Mouse (Mus musculus): ENCODE measurements around the gene Orai1.
"Not testable (repeated sequence)": the region's sequence is repeated elsewhere in the genome, so short reads cannot be mapped to it uniquely, and the experiment has no call there.

The Orai1 gene

DNA sequence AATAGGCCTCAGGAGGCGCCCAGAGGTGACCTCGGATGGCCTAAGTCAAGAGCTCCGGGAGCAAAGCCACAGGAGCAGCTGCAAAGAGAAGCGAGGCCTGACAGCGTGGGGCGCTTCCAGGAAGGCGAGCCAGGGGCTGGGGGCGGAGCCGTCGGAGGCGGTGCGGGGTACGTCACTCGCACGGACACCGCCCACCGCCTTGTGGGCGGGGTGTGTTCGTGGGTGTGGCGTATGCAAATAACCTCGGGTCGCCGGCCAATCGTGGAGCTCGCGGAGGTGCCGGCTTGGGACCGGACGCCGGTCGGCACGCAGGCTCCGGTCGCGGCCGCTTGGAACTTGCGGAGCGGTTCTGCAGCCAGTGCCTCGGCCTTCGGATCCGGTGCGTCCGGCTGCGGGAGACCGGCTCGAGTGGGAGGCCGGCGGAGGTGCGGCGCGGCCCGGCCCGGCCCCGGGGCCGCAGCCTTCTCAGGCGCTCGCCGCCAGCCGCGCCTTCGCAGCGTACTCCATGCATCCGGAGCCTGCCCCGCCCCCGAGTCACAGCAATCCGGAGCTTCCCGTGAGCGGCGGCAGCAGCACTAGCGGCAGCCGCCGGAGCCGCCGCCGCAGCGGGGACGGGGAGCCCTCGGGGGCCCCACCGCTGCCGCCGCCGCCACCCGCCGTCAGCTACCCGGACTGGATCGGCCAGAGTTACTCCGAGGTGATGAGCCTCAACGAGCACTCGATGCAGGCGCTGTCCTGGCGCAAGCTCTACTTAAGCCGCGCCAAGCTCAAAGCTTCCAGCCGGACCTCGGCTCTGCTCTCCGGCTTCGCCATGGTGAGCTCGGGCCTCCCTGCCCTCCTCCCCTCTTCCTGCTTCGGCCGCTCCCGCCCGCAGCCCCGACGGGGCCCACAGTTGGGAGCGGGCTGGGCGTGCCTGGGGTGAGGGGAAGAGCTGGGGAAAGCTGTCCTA, at the start of gene Orai1:
Orai1 (plus strand) TSS at position 322 of the 949 bp plus-strand sequence.
- in situ Hi-C loops (cut with MseI, MboI) = no loop called here

DNA sequence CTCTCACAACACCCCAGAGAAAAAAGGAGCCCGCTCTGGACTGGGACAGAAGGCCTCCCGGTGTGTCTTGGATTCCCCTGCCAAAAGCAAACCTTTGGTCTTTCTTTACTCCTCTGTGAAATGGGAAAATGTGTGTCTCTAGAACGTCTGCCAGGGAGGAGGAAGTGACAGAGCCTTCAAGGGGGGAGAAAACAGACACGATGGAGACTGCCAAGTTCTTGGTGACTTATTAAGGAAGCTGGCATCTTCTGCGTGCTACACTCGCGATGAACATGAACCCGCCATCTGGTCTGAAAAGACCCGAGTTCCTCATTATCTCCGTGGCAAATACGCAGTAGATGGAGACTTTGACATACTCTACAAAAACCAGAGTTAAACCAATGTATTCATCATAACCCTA, 49.4 kb upstream of the Orai1 start:
- in situ Hi-C loops (cut with MseI, MboI) = no loop called here

DNA sequence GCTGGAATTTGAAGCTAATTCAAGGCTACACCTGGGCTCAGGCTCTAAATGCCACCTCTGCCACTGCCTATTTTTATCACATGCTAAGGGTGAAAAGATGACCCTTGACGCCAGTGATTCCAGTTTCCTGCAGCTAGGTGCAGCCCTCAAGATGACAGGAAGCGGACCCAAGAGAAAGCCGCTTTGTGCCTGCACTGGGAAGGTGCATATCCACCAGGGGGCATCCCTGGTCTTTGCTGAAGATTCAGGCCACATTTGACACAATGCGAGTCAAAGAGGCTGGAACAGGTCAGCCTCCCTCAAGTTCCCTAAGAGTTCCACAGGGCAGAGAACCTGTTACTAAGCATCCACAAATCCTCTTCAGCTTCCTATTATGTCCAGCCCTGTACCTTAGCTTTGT, 46.6 kb upstream of the Orai1 start:
- in situ Hi-C loops (cut with MseI, MboI) = no loop called here

DNA sequence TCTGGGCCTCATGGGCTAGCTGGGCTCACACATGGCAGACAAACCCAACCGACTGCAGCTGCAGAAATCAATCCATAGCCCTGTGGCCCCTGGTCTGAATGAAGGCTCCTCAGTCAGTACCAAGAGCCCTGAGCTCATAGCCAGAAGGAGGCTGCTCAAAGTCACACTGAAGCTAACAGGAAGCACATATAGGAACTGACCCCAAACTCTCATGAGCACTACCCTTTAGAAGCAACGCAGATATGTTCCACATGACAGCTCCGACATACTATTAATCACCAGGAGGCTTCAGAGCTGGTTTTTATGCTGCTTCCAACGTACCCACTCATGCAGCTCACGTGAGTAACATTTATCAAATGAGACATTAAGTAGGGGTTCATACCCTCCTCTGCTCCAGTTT, 44.8 kb upstream of the Orai1 start:
- in situ Hi-C loops (cut with MseI, MboI) = no loop called here

DNA sequence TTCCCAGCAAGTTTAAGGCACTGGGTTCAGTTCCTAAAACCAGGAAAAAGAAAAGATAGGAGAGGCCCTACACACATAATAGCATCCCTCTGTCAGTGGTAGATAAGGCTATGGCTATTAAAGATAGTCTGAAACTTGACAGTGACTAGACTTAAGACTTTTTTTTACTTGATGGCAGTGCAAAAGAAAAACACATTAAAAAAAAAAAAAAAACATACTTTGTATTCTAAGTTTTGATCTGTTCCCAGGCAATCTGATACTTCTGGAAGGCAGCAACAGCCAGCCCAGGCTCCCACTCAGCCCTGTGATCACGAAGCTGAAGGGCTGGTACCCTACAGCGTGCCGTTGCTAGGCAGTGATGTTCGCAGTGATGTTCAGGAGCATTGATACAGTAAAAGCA, 43.4 kb upstream of the Orai1 start:
- in situ Hi-C loops (cut with MseI, MboI) = no loop called here

DNA sequence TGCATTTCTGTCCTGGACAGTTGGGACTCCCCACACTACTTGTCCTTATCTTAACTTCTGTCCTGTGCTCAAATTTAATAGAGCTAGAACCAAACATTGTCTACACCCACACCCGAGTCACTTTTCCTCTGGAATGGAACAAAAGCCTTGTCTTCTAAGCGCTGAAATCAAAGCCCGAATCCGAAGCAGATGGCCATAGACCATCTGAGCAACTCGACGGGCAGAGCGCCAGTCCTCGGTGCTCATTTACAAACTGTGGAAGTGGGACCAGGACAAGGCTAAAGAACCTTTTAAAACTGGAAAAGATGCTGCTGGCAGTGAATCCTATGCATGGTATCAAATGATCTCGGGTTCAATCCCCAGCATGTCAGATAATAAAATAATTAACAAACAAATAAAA, 42.8 kb upstream of the Orai1 start:
- in situ Hi-C loops (cut with MseI, MboI) = no loop called here

DNA sequence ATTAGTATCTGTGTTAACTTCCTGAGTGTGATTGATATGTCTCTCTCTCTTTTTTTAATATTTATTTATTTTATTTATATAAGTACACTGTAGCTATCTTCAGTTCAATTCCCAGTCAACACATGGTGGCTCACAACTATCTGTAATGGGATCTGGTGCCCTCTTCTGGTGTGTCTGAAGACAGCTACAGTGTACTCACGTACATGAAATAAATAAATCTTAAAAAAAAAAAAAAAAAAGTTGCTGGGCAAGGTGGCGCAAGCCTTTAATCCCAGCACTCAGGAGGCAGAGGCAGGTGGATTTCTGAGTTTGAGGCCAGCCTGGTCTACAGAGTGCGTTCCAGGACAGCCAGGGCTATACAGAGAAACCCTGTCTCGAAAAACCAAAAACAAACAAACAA, 40.2 kb upstream of the Orai1 start:
- in situ Hi-C loops (cut with MseI, MboI) = not testable (repeated sequence)

DNA sequence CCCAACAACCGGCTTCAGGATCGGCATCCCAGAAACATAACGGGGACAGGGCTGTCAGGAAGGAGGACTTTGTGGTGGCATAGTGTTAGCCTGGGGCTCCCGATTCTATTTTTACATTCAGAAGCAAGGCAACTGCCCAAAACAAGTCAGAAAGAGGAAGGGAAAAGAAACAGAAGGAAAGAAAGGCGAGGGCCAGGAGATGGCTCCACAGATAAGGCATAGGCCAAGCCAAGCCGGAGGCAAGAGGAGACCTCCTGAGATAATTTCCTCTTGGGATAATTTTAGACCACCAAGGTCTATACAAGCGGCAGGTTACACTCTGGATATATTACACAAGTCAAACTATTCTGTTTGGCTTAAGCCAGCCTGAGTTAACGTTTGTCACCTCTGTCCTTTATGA, 35.9 kb upstream of the Orai1 start:
- in situ Hi-C loops (cut with MseI, MboI) = no loop called here

DNA sequence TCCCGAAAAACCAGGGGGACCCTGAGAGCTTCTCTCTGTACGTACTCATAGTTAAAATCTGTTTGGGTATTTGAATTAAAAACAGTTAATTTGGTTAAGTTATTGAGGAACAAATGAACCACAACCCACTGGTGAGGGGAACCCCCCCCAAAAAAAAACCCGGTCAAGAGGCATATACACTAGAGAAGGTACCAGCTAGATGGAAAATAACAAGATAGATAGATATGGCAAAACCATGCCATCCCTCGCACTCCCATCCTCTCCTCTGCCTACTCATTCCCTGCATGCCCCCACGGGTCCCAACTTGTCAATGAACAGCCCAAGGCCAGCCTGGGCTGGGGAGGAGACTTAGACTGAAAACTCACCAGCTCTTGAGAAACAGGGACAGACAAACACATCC, 30.4 kb upstream of the Orai1 start:
- in situ Hi-C loops (cut with MseI, MboI) = no loop called here

DNA sequence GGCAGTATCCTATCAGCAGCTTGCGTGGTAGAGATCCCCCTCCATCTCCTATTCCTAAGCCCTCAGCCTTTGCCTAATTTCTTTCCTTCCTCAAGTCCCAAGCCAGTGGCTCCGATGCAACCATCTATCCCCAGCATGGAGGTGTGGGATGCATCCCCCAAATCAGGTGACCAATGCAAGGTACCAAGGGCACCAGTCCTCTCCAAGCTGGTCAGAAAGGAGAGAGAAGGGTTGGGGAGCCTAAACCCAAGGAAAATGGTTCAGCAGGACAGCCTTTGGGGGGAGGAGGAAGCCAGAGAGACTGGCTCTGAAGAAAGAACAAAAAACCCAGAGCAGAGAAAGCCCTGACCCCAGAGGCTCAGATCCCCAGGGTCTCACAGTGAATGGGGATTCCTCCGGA, 29.6 kb upstream of the Orai1 start:
- in situ Hi-C loops (cut with MseI, MboI) = no loop called here

DNA sequence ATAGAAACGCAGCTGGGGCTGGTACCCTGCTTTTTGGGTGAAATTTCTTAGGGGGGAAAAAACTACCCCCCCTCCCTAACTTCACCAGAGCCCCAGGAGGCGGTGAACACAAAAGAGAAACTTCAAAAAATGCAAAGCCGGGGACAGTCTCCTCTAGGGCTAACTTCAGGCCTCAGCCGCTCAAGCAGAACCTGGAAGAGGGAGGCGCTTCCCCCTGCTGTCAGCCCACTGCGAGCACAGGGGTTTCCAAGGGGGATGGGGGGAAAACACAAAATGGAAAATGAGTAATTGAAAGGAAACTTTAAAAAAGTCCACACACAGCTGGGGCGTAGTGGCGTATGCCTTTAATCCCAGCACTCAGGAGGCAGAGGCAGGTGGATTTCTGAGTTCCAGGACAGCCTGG, 28.8 kb upstream of the Orai1 start:
- in situ Hi-C loops (cut with MseI, MboI) = no loop called here

DNA sequence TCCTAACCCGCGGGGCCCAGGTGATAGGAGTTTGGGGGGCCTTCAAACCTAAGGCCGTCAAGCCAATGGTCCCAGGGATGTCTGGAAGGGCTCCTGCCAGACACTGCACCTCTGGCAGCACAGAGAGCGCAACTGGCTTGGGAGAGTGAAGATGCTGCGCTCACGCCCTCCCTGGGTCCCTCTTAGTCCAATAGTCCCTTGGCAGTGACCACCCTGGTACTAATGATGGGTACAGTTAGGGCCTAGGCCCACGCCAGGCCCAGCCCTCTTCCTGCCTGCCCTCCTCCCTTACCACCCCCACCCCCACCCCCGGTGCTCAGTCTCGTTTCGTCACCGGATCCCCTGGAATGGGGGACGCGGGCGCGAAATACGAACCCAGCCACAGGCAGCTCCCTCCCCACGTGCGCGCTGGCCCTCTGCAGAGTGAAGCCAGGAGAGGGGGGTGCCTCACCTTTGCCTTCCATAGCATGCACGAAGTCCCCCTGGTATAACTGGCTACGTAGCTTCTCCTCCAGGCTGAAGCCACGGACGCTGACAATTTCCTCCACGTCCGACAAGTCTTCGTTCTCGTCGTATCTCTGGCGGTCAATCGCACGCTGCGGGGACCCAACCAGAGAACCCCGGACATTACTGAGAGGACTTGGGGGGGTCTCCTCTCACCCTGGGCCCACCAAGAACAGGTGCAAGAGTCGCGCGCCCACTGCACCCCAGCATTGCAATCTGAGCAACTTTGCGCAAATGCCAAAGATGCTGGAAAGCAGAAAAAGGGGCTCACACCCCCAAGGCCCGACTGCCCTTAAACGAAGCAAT, 27.5 kb upstream of the Orai1 start:
- in situ Hi-C loops (cut with MseI, MboI) = no loop called here

DNA sequence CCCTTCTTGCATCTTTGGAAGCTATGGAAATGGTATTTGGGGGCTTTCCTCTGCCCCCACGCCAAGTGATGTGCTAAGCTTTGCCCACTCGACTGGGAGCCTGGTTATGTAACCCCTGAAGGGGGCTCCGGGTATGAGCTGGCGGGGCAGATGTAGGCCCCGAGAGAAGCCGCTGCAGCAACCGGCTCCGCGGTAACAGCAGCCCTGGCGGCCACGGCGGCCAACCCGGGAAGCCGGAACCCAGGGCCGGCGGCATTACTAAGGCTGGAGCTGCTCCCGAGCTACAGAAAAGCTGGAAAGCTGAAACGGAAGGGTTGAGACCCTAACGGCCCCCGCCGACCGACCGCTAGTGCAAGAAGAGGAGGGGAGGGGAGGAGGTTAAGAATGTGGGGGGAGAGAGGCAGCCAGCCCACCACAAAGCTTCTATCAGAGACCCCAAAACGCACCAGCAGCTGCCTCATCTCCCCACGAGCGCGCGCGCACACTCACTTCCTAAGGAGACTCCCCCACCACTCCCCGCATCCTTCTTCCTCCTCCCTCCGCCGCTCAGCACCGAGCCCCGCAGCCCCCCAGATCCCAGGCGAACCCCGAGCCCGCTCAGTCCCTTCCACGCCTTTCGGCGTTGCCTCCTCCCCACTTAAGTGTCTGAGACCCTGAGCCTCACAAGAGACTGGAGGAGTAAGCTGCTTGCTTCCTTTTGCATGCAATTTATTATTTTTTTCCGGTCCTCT, 26.7 kb upstream of the Orai1 start:
- in situ Hi-C loops (cut with MseI, MboI) = no loop called here

DNA sequence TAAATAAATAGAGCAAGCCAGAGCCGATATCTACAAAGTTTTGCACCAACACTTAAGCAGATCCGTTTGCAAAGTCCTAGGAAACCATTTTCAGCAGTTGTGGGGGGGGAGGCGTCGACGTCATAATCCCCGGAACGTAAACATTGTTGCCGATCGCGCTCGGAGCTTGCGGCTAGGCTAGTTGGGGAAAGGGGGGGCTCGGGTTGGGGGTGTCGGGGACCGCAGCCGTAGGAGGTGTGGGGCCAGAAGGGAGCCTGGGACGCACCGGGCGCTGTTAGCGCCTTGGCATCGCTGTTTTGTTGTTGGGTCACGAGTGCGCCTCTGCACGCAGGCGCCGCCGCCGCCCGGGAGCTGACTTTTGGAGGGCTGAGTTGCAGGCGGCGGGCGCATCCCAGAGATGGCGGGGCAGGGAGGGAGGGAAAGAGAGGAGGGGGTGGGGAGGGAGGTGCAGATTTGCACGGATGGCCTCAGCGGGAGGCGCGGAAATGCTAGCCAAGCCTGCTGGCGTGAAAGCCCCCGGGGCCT, 25.8 kb upstream of the Orai1 start:
- in situ Hi-C loops (cut with MseI, MboI) = no loop called here

DNA sequence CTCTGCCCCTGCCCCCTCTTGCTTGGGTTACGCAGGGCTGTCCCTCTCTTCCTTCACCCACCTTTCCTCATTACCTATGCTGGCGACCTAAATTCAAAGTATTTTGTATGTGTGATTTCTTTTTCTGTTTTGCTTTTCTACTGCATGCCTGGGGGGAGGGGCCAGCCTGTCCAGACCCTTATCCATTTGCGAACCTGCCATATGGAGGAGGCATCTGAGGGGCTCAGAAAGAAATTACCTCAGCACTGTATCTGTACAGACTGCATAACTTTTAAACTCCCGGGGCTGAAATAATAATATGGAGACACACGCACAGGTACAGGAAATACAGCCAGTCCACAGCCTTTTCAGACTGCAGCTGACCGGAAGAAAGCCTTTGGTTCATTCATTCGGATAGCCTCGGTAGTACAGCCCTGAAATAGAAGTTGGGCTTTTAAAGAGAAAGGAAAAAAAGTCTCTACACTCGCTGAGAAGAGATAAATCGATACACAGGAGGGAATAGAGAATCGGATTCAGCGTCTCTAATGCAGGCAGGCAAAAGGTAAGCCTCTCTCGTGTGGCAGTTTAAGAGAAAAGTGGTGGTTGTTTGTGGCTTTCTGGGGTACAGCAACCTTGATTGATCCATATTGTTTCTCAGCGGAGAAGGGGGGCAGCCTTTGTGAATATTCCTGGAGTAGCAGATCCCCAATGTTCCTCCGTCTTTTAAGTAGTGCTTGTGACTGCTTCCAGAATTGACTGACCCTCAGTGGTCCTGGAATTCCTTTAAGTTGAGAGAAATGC, 25.1 kb upstream of the Orai1 start, which contains the start of gene Kdm2b:
Kdm2b (minus strand) TSS at position 273 of the 780 bp plus-strand sequence.
- in situ Hi-C loops (cut with MseI, MboI) = no loop called here

DNA sequence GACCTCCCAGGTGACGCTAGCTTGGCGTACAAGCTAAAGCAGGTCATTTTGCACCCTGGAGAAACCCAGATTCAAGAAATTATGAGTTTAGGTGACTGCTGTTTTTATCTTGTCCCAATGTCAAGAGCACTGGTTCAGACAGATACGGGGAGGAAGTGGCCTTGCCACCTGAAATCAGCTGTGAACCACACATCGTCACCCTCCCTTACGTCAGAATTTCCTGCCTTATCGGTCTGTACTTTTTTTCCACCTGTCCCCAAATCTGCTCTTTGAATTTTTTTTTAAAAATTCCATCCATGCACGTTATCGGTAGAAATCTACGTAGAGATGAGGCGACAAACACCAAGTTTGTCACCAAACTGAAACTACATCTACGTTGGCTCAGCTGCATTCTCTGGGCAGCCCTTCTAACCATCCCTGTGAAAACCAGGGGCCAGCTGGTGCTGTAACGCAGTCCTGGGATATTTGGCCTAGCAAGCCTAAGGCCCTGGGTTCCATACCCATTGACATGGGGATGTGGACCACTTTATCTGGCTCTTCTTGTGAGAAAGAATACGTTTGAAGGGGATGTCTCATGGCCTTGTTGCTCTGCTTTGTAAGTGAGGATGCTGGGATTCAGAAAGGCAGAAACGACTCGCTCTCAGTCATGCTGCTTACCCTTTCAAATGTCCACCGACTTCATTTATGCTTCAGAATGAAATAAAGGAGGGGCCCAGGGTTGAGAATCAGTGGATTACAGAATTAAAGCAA, 24.3 kb upstream of the Orai1 start:
- in situ Hi-C loops (cut with MseI, MboI) = no loop called here

DNA sequence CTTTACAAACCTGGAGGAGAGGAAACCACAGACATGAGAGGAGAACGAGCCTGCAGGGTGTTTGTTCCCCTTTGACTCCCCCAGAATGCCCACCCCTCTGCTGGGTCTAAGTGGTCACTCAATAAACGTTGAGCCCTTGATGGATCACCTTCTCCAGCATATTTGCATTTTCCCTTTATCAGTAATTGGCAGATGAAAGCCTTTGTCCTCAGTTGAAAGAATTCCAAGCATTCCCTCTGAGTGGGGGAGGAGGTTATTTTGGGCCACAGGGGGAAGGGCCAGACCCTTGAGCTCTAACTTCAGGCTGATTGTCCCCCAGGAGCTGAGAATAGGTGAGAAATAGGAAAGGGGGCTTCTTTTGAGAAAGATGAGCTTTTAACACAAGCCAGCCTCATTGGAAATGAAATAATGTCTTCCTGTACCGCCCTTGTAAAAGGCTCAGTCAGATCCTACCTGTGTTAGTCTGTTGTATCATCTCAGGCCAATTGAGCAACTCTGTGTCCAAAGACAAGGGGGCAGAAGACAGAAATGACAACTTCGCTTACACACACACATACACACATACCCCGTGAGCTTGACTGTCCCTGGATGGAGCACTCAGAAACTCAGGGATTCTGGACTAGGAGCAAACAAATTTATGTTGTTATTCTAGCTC, 23.4 kb upstream of the Orai1 start:
- in situ Hi-C loops (cut with MseI, MboI) = no loop called here

DNA sequence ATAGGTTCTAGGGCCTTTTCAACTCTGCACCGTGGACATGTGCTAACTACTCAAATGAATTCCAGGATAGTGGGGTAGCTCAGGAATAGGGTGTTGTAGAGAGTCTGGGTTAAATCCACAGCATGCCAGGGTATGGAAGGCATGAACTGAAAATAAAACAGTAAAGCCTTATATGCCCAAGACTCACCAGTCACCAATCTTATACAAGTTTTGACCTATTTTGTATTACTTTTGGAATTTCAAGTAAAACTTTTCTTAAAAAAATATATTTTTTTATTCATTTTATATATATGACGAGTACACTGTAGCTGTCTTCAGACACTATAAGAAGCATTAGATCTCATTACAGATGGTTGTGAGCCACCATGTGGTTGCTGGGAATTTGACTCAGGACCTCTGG, 21.1 kb upstream of the Orai1 start:
- in situ Hi-C loops (cut with MseI, MboI) = no loop called here

DNA sequence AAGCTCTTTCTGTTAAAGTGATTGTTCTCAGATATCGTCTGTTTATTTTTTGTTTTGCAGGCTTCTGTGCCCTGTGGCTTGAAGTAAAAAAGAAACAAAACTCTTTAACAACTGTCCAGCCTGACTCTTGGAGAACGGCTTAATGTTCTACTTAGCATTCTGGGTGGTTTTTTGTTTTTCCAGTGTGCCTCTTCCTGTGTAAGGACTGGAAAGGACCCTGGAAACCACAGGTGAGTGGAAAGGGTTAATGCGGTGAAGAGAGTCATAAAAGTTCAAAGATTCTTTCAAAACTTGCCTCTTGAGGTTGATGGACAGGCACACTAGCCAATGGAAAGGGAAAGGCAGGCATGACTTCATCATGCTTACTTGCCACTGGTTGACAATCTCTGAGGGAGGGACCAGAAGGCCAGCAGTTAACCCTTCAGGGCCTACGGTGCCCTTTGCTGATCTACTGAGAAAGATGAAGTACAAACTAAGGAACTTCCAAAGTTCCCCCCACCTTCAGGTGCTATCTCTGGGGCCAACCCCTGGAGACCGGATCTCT, 20.5 kb upstream of the Orai1 start:
- in situ Hi-C loops (cut with MseI, MboI) = no loop called here
